Mouse (Mus musculus): ENCODE results near the gene Ank3.
A peak's percentile ranks its signal among the peaks of the same experiment; 100 is the strongest.

Ank3 gene

GRCm38 (mm10) chr10:70018691-70019090, 620.1 kb downstream of the Ank3 start:
- DNase-seq = no peak

- peak; percentile 70 for DNase-seq
Measured at GRCm38 (mm10) chr10:70021667-70022066, 623.1 kb downstream of the Ank3 start.

- DNase-seq = no peak
Measured at GRCm38 (mm10) chr10:70022596-70022995, 624.0 kb downstream of the Ank3 start.

GRCm38 (mm10) chr10:70023861-70024260, 625.3 kb downstream of the Ank3 start:
- DNase-seq = no peak

GRCm38 (mm10) chr10:70031942-70032341, 633.4 kb downstream of the Ank3 start:
- no peak for DNase-seq

- DNase-seq = no peak
Measured at GRCm38 (mm10) chr10:70032982-70033381, 634.4 kb downstream of the Ank3 start.

GRCm38 (mm10) chr10:70033856-70034255, 635.3 kb downstream of the Ank3 start:
- DNase-seq = no peak

GRCm38 (mm10) chr10:70039871-70040291, 641.3 kb downstream of the Ank3 start:
- no peak for DNase-seq

GRCm38 (mm10) chr10:70041562-70041961, 643.0 kb downstream of the Ank3 start:
- no peak for DNase-seq

- DNase-seq = no peak
Measured at GRCm38 (mm10) chr10:70045722-70046121, 647.1 kb downstream of the Ank3 start.

- no peak for DNase-seq
Measured at GRCm38 (mm10) chr10:70049771-70050170, 651.2 kb downstream of the Ank3 start.

GRCm38 (mm10) chr10:70055291-70055690, 656.7 kb downstream of the Ank3 start:
- no peak for DNase-seq

GRCm38 (mm10) chr10:70057064-70057463, 658.5 kb downstream of the Ank3 start:
- peak; percentile 19 for DNase-seq

- peak; percentile 51 for DNase-seq
Measured at GRCm38 (mm10) chr10:70060021-70060688, 661.6 kb downstream of the Ank3 start.

GRCm38 (mm10) chr10:70060689-70061081, 662.1 kb downstream of the Ank3 start:
- DNase-seq = peak; percentile 72

- DNase-seq = no peak
Measured at GRCm38 (mm10) chr10:70063881-70064555, 665.4 kb downstream of the Ank3 start.

- no peak for DNase-seq
Measured at GRCm38 (mm10) chr10:70065191-70065590, 666.6 kb downstream of the Ank3 start.

- no peak for DNase-seq
Measured at GRCm38 (mm10) chr10:70066497-70067168, 668.1 kb downstream of the Ank3 start.

- DNase-seq = peak; percentile 75
Measured at GRCm38 (mm10) chr10:70067169-70068115, 668.9 kb downstream of the Ank3 start.

GRCm38 (mm10) chr10:70069321-70069720, 670.7 kb downstream of the Ank3 start:
- DNase-seq = no peak

- DNase-seq = no peak
Measured at GRCm38 (mm10) chr10:70071334-70071733, 672.8 kb downstream of the Ank3 start.
